Comparison of ENCODE assay signal across 8 mouse cellular contexts in genomic region chr7:130475970-130476369, GRCm38 (mm10). TPM values are rescaled to one million over a fixed set of nuclear protein-coding genes. Genes with fewer than 3 reads are reported as not detected.
DNase-seq lines count a peak whose midpoint lies in the region; ATAC-seq and TF ChIP-seq lines count a peak whose summit lies in the region.

No protein-coding gene starts in this region.

- in situ Hi-C loops in ES-E14 (cut with MboI; ENCODE audit: low sequenced_read_pairs in 2 of 2, unreplicated experiment in 2 of 2): no loop called here

- no peak overlapping the region for H3K4me2 ChIP-seq in embryonic facial prominence, embryonic 11.5 days (ENCODE audit: low read depth, low read length)
- H3K4me2 ChIP-seq in heart, embryonic 16.5 days (ENCODE audit: low read depth, low read length): no peak overlapping the region
- no peak overlapping the region for H3K4me2 ChIP-seq in liver, embryonic 14.5 days (ENCODE audit: low read depth)

- 0 out of 2 replicates have a peak, but pooled peaks have one; percentile 62 for ATAC-seq in embryonic facial prominence, embryonic 11.5 days (replicated peaks; ENCODE audit: insufficient number of reproducible peaks, low FRiP score, low TSS enrichment, low read depth)
- 0 out of 2 replicates have a peak, but pooled peaks have one; percentile 52 for ATAC-seq in heart, embryonic 16.5 days (replicated peaks; ENCODE audit: extremely low read depth, insufficient read depth, low FRiP score)
- no peak for ATAC-seq in liver, embryonic 14.5 days (ENCODE audit: insufficient read depth)
- peak; percentile 67 for ATAC-seq in neutrophil, adult 5-6 weeks (ENCODE audit: extremely low read depth, insufficient number of reproducible peaks, low FRiP score, poor library complexity, severe bottlenecking)
- no peak for ATAC-seq in monocyte, adult 5-6 weeks (replicated peaks; ENCODE audit: insufficient number of reproducible peaks, low FRiP score, low TSS enrichment, poor library complexity, severe bottlenecking)

- H3K27me3 ChIP-seq in embryonic facial prominence, embryonic 11.5 days (ENCODE audit: control insufficient read depth, insufficient read depth, low read length): no peaks in the 10 kb centered on the region
- H3K27me3 ChIP-seq in heart, embryonic 16.5 days (ENCODE audit: control insufficient read depth, insufficient read depth, low read length): no peaks in the 10 kb centered on the region
- no peaks in the 10 kb centered on the region for H3K27me3 ChIP-seq in liver, embryonic 14.5 days (ENCODE audit: control insufficient read depth, insufficient read depth, low read length)

- no peaks in the 10 kb centered on the region for H3K4me1 ChIP-seq in ES-E14 (ENCODE audit: control insufficient read depth in 2 of 2, insufficient read depth in 2 of 2, low read length in 2 of 2, poor library complexity in 1 of 2)
- H3K4me1 ChIP-seq in embryonic facial prominence, embryonic 11.5 days (ENCODE audit: control insufficient read depth, insufficient read depth, low read length): no peaks in the 10 kb centered on the region
- no peaks in the 10 kb centered on the region for H3K4me1 ChIP-seq in heart, embryonic 16.5 days (ENCODE audit: control insufficient read depth, insufficient read depth, low read length)
- H3K4me1 ChIP-seq in liver, embryonic 14.5 days (replicated peaks; ENCODE audit: control insufficient read depth in 2 of 2, insufficient read depth in 2 of 2, low read length in 1 of 2): no peaks in the 10 kb centered on the region

- 31% methylated on average over 2 of the region's 2 CpGs for WGBS in embryonic facial prominence, embryonic 11.5 days
- 38% methylated on average over 2 of the region's 2 CpGs for WGBS in heart, embryonic 16.5 days
- WGBS in liver, embryonic 14.5 days (ENCODE audit: insufficient replicate concordance): 59% methylated on average over 2 of the region's 2 CpGs

- no peak overlapping the region for H3K9ac ChIP-seq in ES-E14 (ENCODE audit: insufficient read depth, low read depth, low read length, poor library complexity, severe bottlenecking)
- H3K9ac ChIP-seq in embryonic facial prominence, embryonic 11.5 days (replicated peaks; ENCODE audit: low read length): no peak overlapping the region
- H3K9ac ChIP-seq in heart, embryonic 16.5 days (ENCODE audit: low read length): no peak overlapping the region
- H3K9ac ChIP-seq in liver, embryonic 14.5 days (replicated peaks): no peak overlapping the region

- H3K27ac ChIP-seq in ES-E14 (ENCODE audit: insufficient read depth, low read depth, low read length, poor library complexity, severe bottlenecking): no peak overlapping the region
- no peak overlapping the region for H3K27ac ChIP-seq in embryonic facial prominence, embryonic 11.5 days (replicated peaks; ENCODE audit: low read depth, low read length)
- H3K27ac ChIP-seq in heart, embryonic 16.5 days (ENCODE audit: low read length): no peak overlapping the region
- no peak overlapping the region for H3K27ac ChIP-seq in liver, embryonic 14.5 days

- H3K9me3 ChIP-seq in ES-E14 (ENCODE audit: control insufficient read depth, insufficient read depth, low read depth, low read length): no peaks in the 10 kb centered on the region
- no peaks in the 10 kb centered on the region for H3K9me3 ChIP-seq in embryonic facial prominence, embryonic 11.5 days (replicated peaks; ENCODE audit: control insufficient read depth, low read length)
- no peaks in the 10 kb centered on the region for H3K9me3 ChIP-seq in heart, embryonic 16.5 days (replicated peaks; ENCODE audit: control insufficient read depth, low read length)
- no peaks in the 10 kb centered on the region for H3K9me3 ChIP-seq in liver, embryonic 14.5 days (ENCODE audit: control insufficient read depth, low read length)

- DNase-seq in ES-E14 (ENCODE audit: low read depth, low spot score): peak; percentile 26
- peak; percentile 66 for DNase-seq in adrenal gland, postnatal 14 days
- peak; percentile 80 for DNase-seq in embryonic facial prominence, embryonic 11.5 days (ENCODE audit: low spot score)
- peak; percentile 44 to 60 for DNase-seq in kidney, postnatal 36 days
- peak in 2 of 3 experiments; percentile 4 to 9 for DNase-seq in liver, embryonic 14.5 days (ENCODE audit: low read depth in 3 of 3, low spot score in 3 of 3)

- peak; percentile 76 for TF ChIP-seq CTCF in liver, embryonic 14.5 days (IDR thresholded peaks at IDR 0.05; ENCODE audit: low read depth)

- peaks cover 2% of the 10 kb centered on the region for H3K36me3 ChIP-seq in ES-E14 (ENCODE audit: control insufficient read depth, insufficient read depth, low read length, poor library complexity, severe bottlenecking)
- no peaks in the 10 kb centered on the region for H3K36me3 ChIP-seq in embryonic facial prominence, embryonic 11.5 days (replicated peaks; ENCODE audit: control insufficient read depth, insufficient read depth, low read depth, low read length)
- peaks cover 2% of the 10 kb centered on the region for H3K36me3 ChIP-seq in heart, embryonic 16.5 days (ENCODE audit: control insufficient read depth, insufficient read depth)
- peaks cover 2% of the 10 kb centered on the region for H3K36me3 ChIP-seq in liver, embryonic 14.5 days (replicated peaks; ENCODE audit: control insufficient read depth, insufficient read depth, low read depth)

- TF ChIP-seq EP300 in liver, embryonic 14.5 days (IDR thresholded peaks at IDR 0.05; ENCODE audit: low read depth): no peak

- H3K4me3 ChIP-seq in ES-E14 (ENCODE audit: insufficient read depth in 1 of 2, low read depth in 1 of 2, low read length in 2 of 2, poor library complexity in 1 of 2, severe bottlenecking in 1 of 2): no peak overlapping the region
- H3K4me3 ChIP-seq in embryonic facial prominence, embryonic 11.5 days (ENCODE audit: low read depth, low read length): no peak overlapping the region
- no peak overlapping the region for H3K4me3 ChIP-seq in heart, embryonic 16.5 days (ENCODE audit: low read length)
- H3K4me3 ChIP-seq in liver, embryonic 14.5 days (ENCODE audit: insufficient read depth in 1 of 2, low read depth in 2 of 2, low read length in 2 of 2): no peak overlapping the region

TF ChIP-seq in ES-E14, 5 proteins besides CTCF, POLR2A, EP300 and RAD21:
- no peak for TF ChIP-seq CHD2 (IDR thresholded peaks at IDR 0.05; ENCODE audit: low read depth, low read length)
- peak; percentile 64; the same call in 1 of the 2 replicates for TF ChIP-seq ZC3H11A (IDR thresholded peaks at IDR 0.05; ENCODE audit: borderline replicate concordance, low read depth, low read length)

RNA-seq across cellular contexts. Expression of gene Ate1, which starts 44.2 kb away (rescaled TPM):
- 22.8 and 25.7 TPM in 2 replicates for total RNA-seq in ES-E14 (2012; rRNA removed)
- total RNA-seq in adrenal gland, postnatal 14 days (2021): 35.5 and 38.9 TPM in 2 replicates
- 43.1 and 46.1 TPM in 2 replicates for polyA plus RNA-seq in embryonic facial prominence, embryonic 11.5 days (2014; fragmentation: Nextera tagmentation; extraction: Ambion mirVana)
- 49.3 and 50.8 TPM in 2 replicates for polyA plus RNA-seq in heart, embryonic 16.5 days (2015; fragmentation: Nextera tagmentation; extraction: Ambion mirVana)
- 3.9 and 5.0 TPM in 2 replicates for polyA plus RNA-seq in liver, embryonic 14.5 days (2012; rRNA removed)
- 20.0 and 23.4 TPM in 2 replicates for polyA plus RNA-seq in liver, embryonic 14.5 days (2014; fragmentation: Nextera tagmentation; extraction: Ambion mirVana)
- total RNA-seq in neutrophil, adult 5-6 weeks (2017): 74.5 and 77.6 TPM in 2 replicates
- total RNA-seq in monocyte, adult 5-6 weeks (2017): 54.3 to 92.1 TPM (median 63.5 TPM) in 3 replicates

Comparison
In these comparisons a context has a peak if more than half of its experiments do, and no peak if none do; other contexts are left out.
1. DNase-seq: peak in every context shown above with its lines; median percentile 80 in embryonic facial prominence, embryonic 11.5 days; 66 in adrenal gland, postnatal 14 days; 52 in kidney, postnatal 36 days; 26 in ES-E14; 6 in liver, embryonic 14.5 days.
2. ATAC-seq: peak in embryonic facial prominence, embryonic 11.5 days (single experiment), heart, embryonic 16.5 days (single experiment) and neutrophil, adult 5-6 weeks (single experiment); none in liver, embryonic 14.5 days (single experiment) and monocyte, adult 5-6 weeks (single experiment).